Mouse (Mus musculus) fat pad, adult 2 months (tissue): Measurements from ENCODE around the gene Cpe.
A peak's percentile ranks its signal among the peaks of the same experiment; 100 is the strongest.
"Not testable (repeated sequence)": the region's sequence is repeated elsewhere in the genome, so short reads cannot be mapped to it uniquely, and the experiment has no call there.

ENCODE experiments used
- DNase-seq: peaks from one replicate; pipeline ENCODE4 v3.0.0-alpha.2; 2011; ENCODE audit warnings: low read depth, low spot score; ENCODE audit errors: extremely low read depth

The Cpe gene

GRCm38 (mm10) chr8:64676381-64676780 lies 16.5 kb downstream of the Cpe start:
- DNase-seq, result no peak

DNA sequence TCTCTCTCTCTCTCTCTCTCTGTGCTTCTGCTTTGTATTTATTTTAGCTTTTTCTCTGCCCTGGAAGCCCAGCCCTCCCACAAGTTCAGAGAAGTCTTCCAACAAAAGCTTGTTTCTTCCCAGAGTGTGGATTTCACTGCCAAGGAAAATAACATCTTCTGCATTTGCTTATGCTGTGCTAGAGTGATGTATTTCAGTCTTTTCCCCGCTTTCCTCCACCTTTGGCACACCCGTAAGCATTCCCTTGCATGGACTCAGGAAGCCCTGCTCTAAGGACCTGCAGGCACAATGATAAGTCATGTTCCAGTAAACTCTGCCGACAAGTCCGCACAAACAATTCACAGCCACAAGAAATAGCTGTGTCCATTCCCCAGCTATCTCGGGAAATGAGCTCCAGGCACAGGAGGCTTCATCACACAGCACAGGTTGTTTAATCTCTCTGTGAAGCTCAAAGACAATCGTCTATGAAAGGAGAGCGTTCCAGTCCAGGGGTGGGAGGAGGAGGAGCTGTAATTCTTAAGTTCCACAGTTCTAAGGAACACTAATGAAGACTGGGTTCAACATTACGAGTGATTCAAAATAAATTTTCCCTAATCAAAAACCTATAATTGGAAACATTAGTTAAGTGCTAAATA lies 17.8 kb downstream of the Cpe start:
- peak; percentile 49 for DNase-seq

- DNase-seq, result no peak
These were observed 19.9 kb downstream of the Cpe start for GRCm38 (mm10) chr8:64672920-64673319.

DNA sequence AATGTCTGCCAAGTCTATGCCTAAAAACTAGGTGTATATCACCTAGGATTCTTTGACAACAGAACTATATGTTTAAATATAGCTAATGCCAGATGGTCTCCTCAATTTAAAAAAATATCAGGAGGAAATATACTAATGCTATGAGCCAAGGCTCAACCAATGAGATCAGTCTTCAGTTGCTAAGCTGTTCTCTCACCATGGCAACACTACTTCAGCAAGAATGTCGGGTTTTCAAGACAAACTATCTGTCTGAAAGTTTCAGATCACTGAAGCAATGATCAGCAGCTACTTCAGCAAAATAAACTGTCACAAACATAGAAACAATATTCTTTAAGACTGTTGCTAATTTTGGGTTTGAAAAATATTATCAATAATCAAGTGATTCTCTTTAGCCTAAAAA lies 20.9 kb downstream of the Cpe start:
- no peak for DNase-seq

- not testable (repeated sequence) for DNase-seq
These were observed 26.5 kb downstream of the Cpe start for GRCm38 (mm10) chr8:64666305-64666704.

- no peak for DNase-seq
These were observed 27.3 kb downstream of the Cpe start for GRCm38 (mm10) chr8:64665563-64665962.

GRCm38 (mm10) chr8:64664811-64665210 lies 28.0 kb downstream of the Cpe start:
- DNase-seq, result no peak

DNA sequence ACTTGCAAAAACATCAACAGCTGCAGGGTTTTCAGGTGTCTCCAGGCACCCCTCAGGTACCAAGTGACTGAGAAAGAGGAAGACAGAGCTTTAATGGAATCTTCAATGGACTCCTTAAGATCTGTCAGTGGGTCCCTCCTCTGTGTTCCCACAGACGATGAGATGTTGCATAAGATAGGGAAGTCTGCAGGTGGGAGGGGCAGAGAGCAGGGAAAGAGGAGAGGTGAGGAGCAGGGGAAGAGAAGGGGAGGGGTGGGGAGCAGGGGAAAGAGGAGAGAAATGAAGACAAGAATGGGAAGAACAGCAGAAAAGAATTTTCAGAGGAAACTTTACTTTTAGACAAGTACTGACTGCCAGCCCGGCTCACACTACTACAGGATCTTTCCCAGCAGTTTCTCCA lies 28.5 kb downstream of the Cpe start:
- no peak for DNase-seq

- DNase-seq, result no peak
These were observed 33.8 kb downstream of the Cpe start for GRCm38 (mm10) chr8:64659097-64659496.

- DNase-seq, result no peak
These were observed 34.9 kb downstream of the Cpe start for GRCm38 (mm10) chr8:64657980-64658401.

DNA sequence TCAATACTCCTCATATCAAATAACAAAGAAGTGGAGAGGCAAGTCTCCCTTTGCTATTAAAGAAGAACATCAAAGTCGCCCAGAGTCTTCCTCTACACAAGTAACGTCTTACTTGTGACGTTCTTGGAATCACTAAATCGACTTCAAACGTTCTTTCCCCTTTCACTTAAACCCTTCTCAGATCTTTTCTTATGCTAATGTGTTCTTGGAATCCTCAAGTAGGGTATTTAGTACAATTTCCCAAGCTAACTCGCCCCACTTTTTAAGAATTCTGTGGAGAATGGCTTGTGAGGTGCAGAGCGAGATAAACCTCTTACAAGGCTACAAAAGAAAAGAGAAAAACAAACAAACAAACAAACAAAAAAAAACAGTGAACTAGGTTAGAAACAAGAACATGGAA lies 35.3 kb downstream of the Cpe start:
- no peak for DNase-seq

GRCm38 (mm10) chr8:64655887-64656286 lies 37.0 kb downstream of the Cpe start:
- DNase-seq, result no peak

GRCm38 (mm10) chr8:64655087-64655486 lies 37.8 kb downstream of the Cpe start:
- DNase-seq, result no peak

- no peak for DNase-seq
These were observed 40.6 kb downstream of the Cpe start for GRCm38 (mm10) chr8:64652285-64652684.

- no peak for DNase-seq
These were observed 44.8 kb downstream of the Cpe start for GRCm38 (mm10) chr8:64648063-64648462.

DNA sequence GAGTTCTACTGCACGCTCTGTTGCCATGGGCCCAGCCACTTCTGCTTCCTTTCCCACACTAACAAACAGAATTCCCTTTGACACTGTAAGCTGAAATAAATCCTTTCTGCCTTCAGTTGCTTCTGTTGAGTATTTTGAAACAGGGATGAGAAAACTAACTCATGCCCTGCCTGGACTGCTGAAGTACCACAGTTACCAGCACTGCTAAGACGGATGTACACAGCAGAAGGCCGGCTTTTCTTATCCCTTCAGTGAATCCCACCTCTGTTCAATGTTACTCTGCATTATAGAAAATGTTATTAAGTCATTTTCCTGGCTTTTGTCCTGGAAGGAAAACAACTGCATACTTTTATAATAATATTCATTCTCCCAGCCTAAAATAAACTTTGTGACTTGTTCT lies 45.7 kb downstream of the Cpe start:
- DNase-seq, result no peak

DNA sequence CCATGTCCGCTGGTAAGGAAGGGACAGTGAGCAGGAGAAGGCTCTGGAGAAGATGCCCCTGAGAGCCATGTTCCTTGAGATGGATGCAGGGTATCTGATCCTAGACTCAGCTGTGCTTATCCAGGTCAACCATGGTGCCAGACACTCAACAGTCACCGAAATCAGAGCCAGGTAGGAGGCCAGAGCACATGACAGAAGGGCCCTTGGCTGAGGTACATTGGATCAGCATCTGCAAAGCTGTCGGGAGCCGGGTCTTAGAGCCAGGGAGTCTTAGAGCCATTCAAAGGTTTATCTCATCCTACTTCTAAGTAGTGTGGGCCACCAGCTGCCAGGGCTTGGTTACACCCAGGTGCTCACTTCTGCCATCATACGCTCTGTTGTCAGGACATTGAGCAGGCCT lies 46.4 kb downstream of the Cpe start:
- no peak for DNase-seq

GRCm38 (mm10) chr8:64644108-64645005 lies 48.5 kb downstream of the Cpe start:
- DNase-seq, result no peak

DNA sequence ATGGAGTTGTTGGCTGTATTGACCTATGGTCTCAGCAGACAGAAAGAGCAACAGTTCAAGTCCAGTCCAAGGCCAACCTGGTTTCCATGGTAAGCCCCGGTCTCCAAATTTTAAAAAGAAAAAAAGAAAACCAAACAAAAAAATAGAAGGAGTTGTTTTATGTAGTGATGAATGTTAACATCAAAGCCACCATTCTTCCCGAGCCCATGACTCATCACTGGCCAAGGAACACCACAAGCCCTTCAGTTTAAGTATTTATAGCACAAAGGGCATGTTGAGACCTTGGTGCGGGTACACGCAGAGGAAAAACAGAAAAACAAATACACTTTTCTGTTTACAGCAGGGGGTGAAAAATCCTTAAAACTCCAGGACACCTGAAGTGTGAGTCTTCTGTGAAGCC lies 49.5 kb downstream of the Cpe start:
- no peak for DNase-seq

DNA sequence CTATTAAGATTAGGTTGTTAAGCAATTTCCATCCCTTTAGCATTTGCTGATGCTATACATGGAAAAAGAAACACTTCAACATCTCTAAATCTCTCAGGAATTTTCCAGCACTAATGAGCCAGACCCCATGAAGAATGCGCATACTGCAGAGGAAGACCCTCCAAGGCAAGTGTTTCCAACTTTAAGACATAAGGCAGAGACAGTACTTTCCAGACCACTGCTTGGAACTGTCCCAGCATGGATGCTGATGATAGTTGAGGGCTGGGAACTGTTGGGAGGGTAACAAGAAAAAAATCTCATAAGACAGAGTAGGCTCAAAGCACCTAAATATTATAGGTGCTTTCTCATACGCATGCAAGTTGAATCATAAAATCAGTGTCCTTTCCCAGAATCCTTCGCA lies 50.1 kb downstream of the Cpe start:
- DNase-seq, result no peak

DNA sequence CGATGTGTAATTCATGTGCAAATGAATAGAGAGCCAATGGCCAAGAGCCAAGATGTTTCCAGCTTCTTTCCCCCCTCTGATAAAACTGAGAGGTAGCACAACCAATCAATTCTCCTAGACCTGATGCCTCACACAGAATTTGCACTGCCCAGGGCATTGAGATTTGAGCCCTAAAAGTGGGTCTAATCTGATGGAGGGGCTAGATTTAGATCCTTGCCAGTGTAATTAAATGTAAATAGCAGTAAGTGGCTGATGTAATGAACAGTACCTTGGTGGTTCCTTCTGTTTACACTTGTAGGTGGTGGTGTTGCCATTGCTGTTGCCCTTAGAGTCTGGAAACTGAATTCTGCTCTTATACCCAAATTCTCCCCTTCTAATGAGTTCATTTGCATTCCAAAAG lies 52.3 kb downstream of the Cpe start:
- DNase-seq, result no peak

DNA sequence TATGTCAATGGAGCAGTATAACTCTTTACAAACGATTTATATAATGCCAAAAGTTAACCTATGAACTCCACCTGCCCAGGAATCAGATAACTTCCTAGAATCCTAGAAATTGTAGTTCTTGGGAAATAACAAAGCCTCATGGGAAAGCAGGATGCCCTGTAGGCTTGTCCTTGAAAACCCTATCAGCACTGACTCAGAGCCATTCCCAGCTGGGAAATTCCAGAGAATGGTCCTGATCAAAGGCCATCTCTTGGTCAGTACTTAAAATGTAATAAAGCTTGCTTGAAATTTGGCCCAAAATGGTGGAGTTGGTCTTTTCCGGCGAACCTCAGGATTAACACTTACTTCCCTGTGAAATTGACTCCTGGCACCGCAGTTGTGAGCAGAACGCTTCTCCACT lies 53.2 kb downstream of the Cpe start:
- DNase-seq, result no peak
